Mouse (Mus musculus) WW6 (cell line): ENCODE measurements at regions not wholly inside any gene's neighbourhood (a gene's known extent, or its start where the extent isn't known, plus 50 kb on each side); places are given as distances from the start of the nearest gene placed in this dataset.
"Not testable (repeated sequence)": the region's sequence is repeated elsewhere in the genome, so short reads cannot be mapped to it uniquely, and the experiment has no call there.

Experiments used
- DNase-seq: peaks from one replicate; pipeline ENCODE4 v3.0.0-alpha.2; 2013; ENCODE audit warnings: low read depth, low spot score

- DNase-seq = no peak
These were observed 495.2 kb upstream of the Cypt12 start for GRCm38 (mm10) chr3:17452984-17453383.

GRCm38 (mm10) chr3:17460545-17460944 is 487.7 kb upstream of the Cypt12 start:
- no peak for DNase-seq

DNA sequence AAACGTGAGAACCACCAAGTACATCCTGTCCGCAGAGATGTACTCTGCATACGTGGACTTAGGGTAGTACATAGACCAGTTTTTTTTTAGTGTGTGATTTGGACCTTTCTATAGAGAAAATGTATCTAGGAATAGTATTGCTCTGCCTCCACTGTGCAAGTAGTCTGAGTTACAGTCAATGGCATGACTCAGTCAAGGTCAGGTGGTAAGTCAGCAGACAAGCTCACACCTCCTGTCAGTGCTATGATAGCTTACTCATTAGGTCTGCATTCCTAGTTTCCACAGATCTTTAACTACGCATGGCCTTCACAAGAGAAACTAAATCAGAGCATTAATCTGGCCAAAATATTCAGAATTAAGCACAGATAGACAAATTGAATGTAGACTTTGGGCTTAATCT is 486.8 kb upstream of the Cypt12 start:
- DNase-seq = no peak

DNA sequence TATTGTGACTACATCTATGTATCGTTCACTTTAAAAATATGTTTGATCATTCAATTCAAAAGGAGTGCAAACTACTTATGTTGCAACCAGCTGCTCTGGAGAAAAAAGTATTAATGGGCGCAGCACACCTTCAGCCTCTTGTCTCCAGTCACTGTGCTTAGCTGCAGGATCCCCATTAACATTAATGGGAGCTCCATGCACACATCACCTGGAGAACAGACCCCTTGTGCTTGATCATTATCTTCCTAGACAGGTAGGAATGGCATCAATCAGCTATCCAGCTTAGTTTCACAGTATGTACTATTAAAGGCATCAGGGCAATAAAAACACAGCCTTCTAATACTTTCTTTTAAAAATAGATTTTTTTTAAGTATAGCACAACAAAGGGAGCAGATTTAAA is 474.4 kb upstream of the Cypt12 start:
- no peak for DNase-seq

GRCm38 (mm10) chr3:17489240-17490142 is 458.7 kb upstream of the Cypt12 start:
- peak; percentile 9 for DNase-seq

GRCm38 (mm10) chr3:17490632-17491031 is 457.6 kb upstream of the Cypt12 start:
- no peak for DNase-seq

DNA sequence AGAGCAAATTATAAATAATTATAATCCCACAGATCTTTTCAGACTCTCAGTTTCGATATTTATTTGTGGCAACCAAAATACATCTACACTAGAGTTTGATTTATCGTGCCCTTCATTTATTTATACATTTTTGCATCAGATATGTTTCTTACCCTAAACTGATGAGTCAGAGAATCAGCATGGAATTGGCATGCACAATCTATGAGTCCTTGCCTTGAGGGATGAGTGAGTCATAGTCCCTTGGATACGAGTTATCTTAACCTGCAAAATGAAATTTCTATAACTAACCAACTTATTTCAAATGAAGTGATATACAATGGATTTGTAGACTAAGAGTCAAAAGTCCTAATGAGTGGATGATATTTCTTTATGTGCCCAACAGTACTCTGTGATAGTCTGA is 449.9 kb upstream of the Cypt12 start:
- DNase-seq = no peak

- DNase-seq = no peak
These were observed 446.7 kb upstream of the Cypt12 start for GRCm38 (mm10) chr3:17501556-17501955.

GRCm38 (mm10) chr3:17541346-17541745 is 406.9 kb upstream of the Cypt12 start:
- DNase-seq = no peak

DNA sequence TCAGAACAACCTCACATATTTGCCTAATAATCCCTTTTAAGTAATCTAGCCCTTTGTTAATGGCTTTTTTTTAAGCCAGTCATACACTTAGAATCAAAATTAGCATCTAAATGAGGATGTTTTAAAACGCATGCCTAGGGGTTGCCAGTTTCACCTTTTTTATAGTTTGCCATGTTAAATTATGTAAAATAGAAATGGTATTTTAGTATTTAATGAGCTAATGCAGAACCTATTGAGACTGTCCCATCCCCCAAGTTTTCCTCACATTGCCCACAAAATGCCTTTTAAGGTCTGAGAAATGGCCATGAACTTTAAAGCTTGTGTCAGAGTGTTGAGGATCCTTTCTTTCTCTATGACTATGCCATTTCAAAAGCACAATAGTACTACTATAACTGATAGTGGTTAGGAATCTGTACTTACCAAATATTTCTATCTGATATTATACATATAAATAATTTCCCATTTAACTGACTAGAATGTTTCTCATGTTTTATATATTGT is 400.6 kb upstream of the Cypt12 start:
- DNase-seq = no peak

GRCm38 (mm10) chr3:17582487-17582886 is 365.7 kb upstream of the Cypt12 start:
- no peak for DNase-seq

GRCm38 (mm10) chr3:17589956-17590546 is 358.2 kb upstream of the Cypt12 start:
- no peak for DNase-seq

- no peak for DNase-seq
These were observed 355.7 kb upstream of the Cypt12 start for GRCm38 (mm10) chr3:17592463-17592862.

DNA sequence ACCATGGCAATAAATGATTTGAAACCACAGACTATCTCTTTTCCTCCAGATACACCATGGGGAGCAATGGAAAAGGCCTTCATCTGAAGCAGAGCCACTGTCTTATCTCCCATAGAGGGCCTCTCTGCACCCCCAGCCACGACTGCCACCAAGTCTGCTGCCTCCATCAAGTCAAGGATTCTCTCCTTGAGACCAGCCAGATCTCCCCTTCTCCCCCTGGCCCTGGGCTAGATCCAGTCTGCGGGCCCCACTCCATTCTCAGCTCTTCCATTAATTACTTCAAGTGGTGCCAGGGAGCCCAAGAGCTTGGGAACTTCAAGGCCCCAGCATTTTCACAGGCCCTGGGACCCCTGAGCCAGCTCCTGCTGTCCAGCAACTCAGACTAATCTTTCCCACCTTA is 351.8 kb upstream of the Cypt12 start:
- DNase-seq = no peak

GRCm38 (mm10) chr3:17613486-17613885 is 334.7 kb upstream of the Cypt12 start:
- peak; percentile 24 for DNase-seq

DNA sequence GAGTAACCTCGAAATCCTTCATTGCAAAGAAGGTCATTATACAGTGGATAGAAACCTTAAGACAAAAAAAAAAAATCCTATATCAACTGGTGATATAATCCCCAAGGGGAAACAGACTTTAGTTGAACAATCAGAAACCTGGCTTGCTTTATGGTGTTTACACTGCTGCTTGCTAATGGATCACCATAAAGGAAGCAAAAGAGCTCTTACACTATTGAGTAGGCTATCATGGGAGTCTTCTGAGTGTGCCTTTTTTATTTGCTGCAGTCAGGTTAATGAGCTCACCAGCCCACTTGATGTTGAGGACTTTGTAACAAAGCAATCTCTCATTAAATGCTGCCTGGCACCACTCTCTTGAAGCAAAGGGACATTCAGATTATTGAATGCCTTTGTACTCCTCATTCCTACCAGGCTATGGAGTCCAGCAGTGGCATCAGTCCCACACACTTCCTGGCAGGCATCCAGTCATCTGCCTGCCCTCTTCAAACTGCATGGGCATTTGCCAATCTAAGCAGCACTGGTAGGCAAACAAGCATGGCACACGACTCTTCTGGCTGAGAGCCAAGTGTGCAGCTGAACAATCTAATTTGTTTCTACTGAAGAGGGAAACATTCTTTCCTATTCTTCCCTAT is 331.7 kb upstream of the Cypt12 start:
- DNase-seq = no peak

- no peak for DNase-seq
These were observed 328.7 kb upstream of the Cypt12 start for GRCm38 (mm10) chr3:17619489-17619888.

GRCm38 (mm10) chr3:17619890-17620289 is 328.3 kb upstream of the Cypt12 start:
- DNase-seq = no peak

GRCm38 (mm10) chr3:17620398-17620797 is 327.8 kb upstream of the Cypt12 start:
- DNase-seq = no peak

GRCm38 (mm10) chr3:17632484-17632883 is 315.7 kb upstream of the Cypt12 start:
- no peak for DNase-seq

GRCm38 (mm10) chr3:17636276-17636675 is 311.9 kb upstream of the Cypt12 start:
- DNase-seq = no peak

DNA sequence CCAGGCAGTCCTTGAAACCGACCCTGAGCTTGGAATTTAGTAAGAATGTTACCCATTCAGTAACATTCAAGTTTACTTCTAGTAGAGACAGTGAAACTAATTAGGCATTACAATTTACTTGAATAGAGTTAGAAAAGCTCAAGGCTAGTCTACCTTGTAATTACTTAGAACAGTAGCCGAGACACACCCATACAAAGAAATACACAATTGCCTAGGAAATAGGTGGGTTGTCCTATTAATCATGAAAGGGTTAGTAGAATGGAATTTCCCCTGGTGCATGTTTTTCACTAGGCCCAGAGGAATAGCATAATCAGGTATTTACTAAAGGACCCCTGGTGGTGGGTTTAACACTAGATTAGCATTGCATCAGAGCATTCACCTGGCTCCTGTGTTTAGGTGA is 288.2 kb upstream of the Cypt12 start:
- not testable (repeated sequence) for DNase-seq
